Mouse (Mus musculus) kidney, embryonic 15.5 days (tissue): ENCODE results near the gene Akap7. TPM values are rescaled to one million over a fixed set of nuclear protein-coding genes. Genes with fewer than 3 reads are reported as not detected.

ENCODE experiments used
- ATAC-seq: fragments of 200-750 bp; cut with Nextera tagmentation; replicated peaks from 2 replicates; pipeline ENCODE4 v1.8.0; 2017; ENCODE audit warnings: moderate TSS enrichment; ENCODE audit not compliant: low FRiP score
- H3K27ac ChIP-seq: fragments of 300-500 bp; sonication (generic); 2 replicates; pipeline ENCODE4 v1.5.1; 2015; ENCODE audit warnings: mild to moderate bottlenecking, inconsistent platforms
- H3K27me3 ChIP-seq: fragments of 300-500 bp; sonication (generic); 2 replicates; pipeline ENCODE4 v1.6.1; 2015; ENCODE audit warnings: inconsistent platforms
- H3K36me3 ChIP-seq: fragments of 300-500 bp; sonication (generic); 2 replicates; pipeline ENCODE4 v1.6.1; 2015; ENCODE audit warnings: inconsistent platforms
- H3K4me1 ChIP-seq: fragments of 300-500 bp; sonication (generic); 2 replicates; pipeline ENCODE4 v1.6.1; 2015; ENCODE audit warnings: inconsistent platforms
- H3K4me2 ChIP-seq: fragments of 300-500 bp; sonication (generic); 2 replicates; pipeline ENCODE4 v1.6.1; 2015; ENCODE audit warnings: moderate library complexity, mild to moderate bottlenecking, inconsistent platforms
- H3K4me3 ChIP-seq: fragments of 300-500 bp; sonication (generic); replicated peaks from 2 replicates; pipeline ENCODE4 v1.5.1; 2015; ENCODE audit warnings: mild to moderate bottlenecking, inconsistent platforms
- H3K9ac ChIP-seq: fragments of 300-500 bp; sonication (generic); 2 replicates; pipeline ENCODE4 v1.6.1; 2015; ENCODE audit warnings: mild to moderate bottlenecking, inconsistent platforms
- H3K9me3 ChIP-seq: fragments of 300-500 bp; sonication (generic); replicated peaks from 2 replicates; pipeline ENCODE4 v1.6.1; 2016; ENCODE audit warnings: inconsistent platforms
- WGBS: fragments of 180-500 bp; shearing (Covaris S2); methylation state at CpG from one replicate; pipeline ENCODE4 v1.1.7; 2015; ENCODE audit warnings: mixed read lengths; 5-methylcytosine and 5-hydroxymethylcytosine counted together
- polyA plus RNA-seq: library from polyadenylated mRNA; unstranded; fragments of >200 nt; fragmentation: Nextera tagmentation; extraction: Ambion mirVana; gene quantifications from 2 replicates; pipeline ENCODE4 v1.2.1, GENCODE M21; 2015

Gene Akap7
- polyA plus RNA-seq, 1 experiment from 2014 or later = 26.7 TPM

- WGBS = under 1% methylated on average over 58 of the region's 81 CpGs
- no peaks in the 10 kb centered on the region for H3K27me3 ChIP-seq
- ATAC-seq = peak; percentile 98
- peak overlapping the region; percentile 71 for H3K4me2 ChIP-seq
- peak overlapping the region; percentile 78 for H3K9ac ChIP-seq
- H3K36me3 ChIP-seq = no peaks in the 10 kb centered on the region
- H3K9me3 ChIP-seq = no peaks in the 10 kb centered on the region
- H3K4me3 ChIP-seq = peak overlapping the region; percentile 77
- H3K4me1 ChIP-seq = peaks cover 30% of the 10 kb centered on the region
- H3K27ac ChIP-seq = peak overlapping the region; percentile 97
These were observed 10.9 kb downstream of the Akap7 start for GRCm38 (mm10) chr10:25296657-25297369.

- H3K27me3 ChIP-seq = no peaks in the 10 kb centered on the region
- H3K36me3 ChIP-seq = no peaks in the 10 kb centered on the region
- H3K9ac ChIP-seq = peak overlapping the region; percentile 78
- ATAC-seq = no peak
- peak overlapping the region; percentile 97 for H3K27ac ChIP-seq
- H3K4me1 ChIP-seq = peaks cover 30% of the 10 kb centered on the region
- H3K9me3 ChIP-seq = no peaks in the 10 kb centered on the region
- peak overlapping the region; percentile 71 for H3K4me2 ChIP-seq
- H3K4me3 ChIP-seq = peak overlapping the region; percentile 77
- WGBS = 38% methylated on average over 8 of the region's 8 CpGs
These were observed 11.4 kb downstream of the Akap7 start for GRCm38 (mm10) chr10:25296286-25296656.

- Histone ChIP-seq H3K4me3 (no peak overlapping the region), H3K36me3 (no peaks in the 10 kb centered on the region), H3K9me3 (no peaks in the 10 kb centered on the region), H3K27ac (0 out of 2 replicates have a peak overlapping the region, but pooled peaks have one; percentile 97), H3K4me1 (peaks cover 30% of the 10 kb centered on the region), H3K27me3 (no peaks in the 10 kb centered on the region), H3K4me2 (no peak overlapping the region), H3K9ac (no peak overlapping the region)
- no peak for ATAC-seq
- 80% methylated on average over 9 of the region's 9 CpGs for WGBS
These were observed 11.8 kb downstream of the Akap7 start for GRCm38 (mm10) chr10:25295836-25296235.

GRCm38 (mm10) chr10:25294999-25295398, 12.7 kb downstream of the Akap7 start:
- no peak for ATAC-seq
- Histone ChIP-seq H3K27me3 (no peaks in the 10 kb centered on the region), H3K4me3 (no peak overlapping the region), H3K4me2 (no peak overlapping the region), H3K4me1 (peaks cover 30% of the 10 kb centered on the region), H3K9ac (no peak overlapping the region), H3K27ac (no peak overlapping the region), H3K36me3 (no peaks in the 10 kb centered on the region), H3K9me3 (no peaks in the 10 kb centered on the region)
- 72% methylated on average over 7 of the region's 7 CpGs for WGBS

GRCm38 (mm10) chr10:25293796-25294195, 13.9 kb downstream of the Akap7 start:
- Histone ChIP-seq H3K9ac (no peak overlapping the region), H3K4me2 (no peak overlapping the region), H3K9me3 (no peaks in the 10 kb centered on the region), H3K4me1 (peaks cover 30% of the 10 kb centered on the region), H3K36me3 (0 out of 2 replicates have a peak, but pooled peaks cover 5% of the 10 kb centered on the region), H3K27me3 (no peaks in the 10 kb centered on the region), H3K27ac (no peak overlapping the region), H3K4me3 (no peak overlapping the region)
- no peak for ATAC-seq
- 78% methylated on average over 3 of the region's 3 CpGs for WGBS

- Histone ChIP-seq H3K27me3 (no peaks in the 10 kb centered on the region), H3K27ac (no peak overlapping the region), H3K4me2 (no peak overlapping the region), H3K36me3 (0 out of 2 replicates have a peak, but pooled peaks cover 16% of the 10 kb centered on the region), H3K4me1 (peaks cover 12% of the 10 kb centered on the region), H3K9ac (no peak overlapping the region), H3K9me3 (no peaks in the 10 kb centered on the region), H3K4me3 (no peak overlapping the region)
- 72% methylated on average over 4 of the region's 4 CpGs for WGBS
- ATAC-seq = no peak
These were observed 16.6 kb downstream of the Akap7 start for GRCm38 (mm10) chr10:25291053-25291452.

GRCm38 (mm10) chr10:25285100-25285811, 22.4 kb downstream of the Akap7 start:
- no peak overlapping the region for H3K4me2 ChIP-seq
- WGBS = 55% methylated on average over 11 of the region's 11 CpGs
- H3K27ac ChIP-seq = 0 out of 2 replicates have a peak overlapping the region, but pooled peaks have one; percentile 41
- H3K27me3 ChIP-seq = no peaks in the 10 kb centered on the region
- peaks cover 7% of the 10 kb centered on the region; the same call in 1 of the 2 replicates for H3K4me1 ChIP-seq
- H3K4me3 ChIP-seq = no peak overlapping the region
- H3K36me3 ChIP-seq = peaks cover 20% of the 10 kb centered on the region; the same call in 1 of the 2 replicates
- peak; percentile 52; the same call in 1 of the 2 replicates for ATAC-seq
- no peaks in the 10 kb centered on the region for H3K9me3 ChIP-seq
- H3K9ac ChIP-seq = no peak overlapping the region

GRCm38 (mm10) chr10:25284427-25285099, 23.1 kb downstream of the Akap7 start:
- H3K4me2 ChIP-seq = no peak overlapping the region
- no peaks in the 10 kb centered on the region for H3K9me3 ChIP-seq
- H3K36me3 ChIP-seq = peaks cover 20% of the 10 kb centered on the region; the same call in 1 of the 2 replicates
- no peaks in the 10 kb centered on the region for H3K27me3 ChIP-seq
- peaks cover 7% of the 10 kb centered on the region; the same call in 1 of the 2 replicates for H3K4me1 ChIP-seq
- no peak overlapping the region for H3K9ac ChIP-seq
- WGBS = 86% methylated on average over 8 of the region's 8 CpGs
- H3K27ac ChIP-seq = 0 out of 2 replicates have a peak overlapping the region, but pooled peaks have one; percentile 41
- ATAC-seq = no peak
- no peak overlapping the region for H3K4me3 ChIP-seq

- no peak overlapping the region for H3K4me3 ChIP-seq
These were observed 24.3 kb downstream of the Akap7 start for GRCm38 (mm10) chr10:25283397-25283796.

GRCm38 (mm10) chr10:25280141-25280540, 27.5 kb downstream of the Akap7 start:
- Histone ChIP-seq H3K36me3 (peaks cover 3% of the 10 kb centered on the region; the same call in 1 of the 2 replicates), H3K4me2 (no peak overlapping the region), H3K9ac (no peak overlapping the region), H3K27me3 (no peaks in the 10 kb centered on the region), H3K4me1 (peaks cover 6% of the 10 kb centered on the region; the same call in 1 of the 2 replicates), H3K9me3 (no peaks in the 10 kb centered on the region), H3K27ac (no peak overlapping the region), H3K4me3 (no peak overlapping the region)
- 81% methylated on average over 5 of the region's 5 CpGs for WGBS
- no peak for ATAC-seq

More at GRCm38 (mm10) chr10:25283397-25283796, 24.3 kb downstream of the Akap7 start:
- Histone ChIP-seq H3K27me3 (no peaks in the 10 kb centered on the region), H3K27ac (0 out of 2 replicates have a peak overlapping the region, but pooled peaks have one; percentile 20), H3K36me3 (peaks cover 11% of the 10 kb centered on the region; the same call in 1 of the 2 replicates), H3K4me1 (peaks cover 7% of the 10 kb centered on the region; the same call in 1 of the 2 replicates), H3K9ac (no peak overlapping the region), H3K9me3 (no peaks in the 10 kb centered on the region), H3K4me2 (no peak overlapping the region)
- WGBS = 49% methylated on average over 7 of the region's 7 CpGs
- no peak for ATAC-seq

GRCm38 (mm10) chr10:25279406-25279805, 28.3 kb downstream of the Akap7 start:
- no peak overlapping the region for H3K27ac ChIP-seq
- peaks cover 3% of the 10 kb centered on the region; the same call in 1 of the 2 replicates for H3K36me3 ChIP-seq
- H3K4me1 ChIP-seq = peaks cover 5% of the 10 kb centered on the region; the same call in 1 of the 2 replicates
- H3K9ac ChIP-seq = no peak overlapping the region
- no peak overlapping the region for H3K4me2 ChIP-seq
- H3K4me3 ChIP-seq = no peak overlapping the region
- H3K9me3 ChIP-seq = no peaks in the 10 kb centered on the region
- no peak for ATAC-seq
- H3K27me3 ChIP-seq = no peaks in the 10 kb centered on the region
- whole genome bisulfite sequencing = 66% methylated on average over 3 of the region's 3 CpGs
